Comparison of ENCODE assay signal across 15 mouse cellular contexts in the genomic region with DNA sequence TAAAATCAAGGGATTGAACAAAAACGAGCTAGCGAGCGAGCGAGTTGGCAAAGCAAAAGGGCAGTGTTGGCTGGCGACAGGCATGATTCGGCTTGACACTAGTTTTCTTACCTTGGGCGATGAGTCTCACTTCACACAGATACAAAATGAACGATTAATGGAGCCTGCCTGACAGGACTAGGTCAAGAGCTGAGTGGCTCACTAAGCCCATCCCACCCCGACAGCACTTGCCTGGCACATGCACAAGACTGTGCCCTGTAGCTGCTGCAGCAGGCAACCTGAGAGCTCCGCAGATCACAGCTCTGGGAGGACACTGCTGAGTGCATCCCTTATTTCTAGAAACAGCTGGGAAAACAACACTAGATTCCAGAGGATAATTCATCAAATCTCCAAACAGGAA.
"Had no signal": no experiment of that assay in that cellular context is flagged by ENCODE, and none has a peak within 500 bp of the region (broad histone marks: within the 10 kb centered on the region; RNA-seq: fewer than 3 reads in every experiment).

No protein-coding gene starts in this region.

- H3K27ac ChIP-seq: limb, embryonic 15.5 days; liver, embryonic 12.5 days; macrophage; midbrain, embryonic 15.5 days; neural tube, embryonic 12.5 days; stomach, embryonic 15.5 days had no signal

- ATAC-seq: liver, embryonic 12.5 days; midbrain, embryonic 15.5 days had no signal

- H3K36me3 ChIP-seq: limb, embryonic 15.5 days; liver, embryonic 12.5 days; midbrain, embryonic 15.5 days; neural tube, embryonic 12.5 days; stomach, embryonic 15.5 days had no signal

- H3K4me2 ChIP-seq: limb, embryonic 15.5 days; liver, embryonic 12.5 days; lung, embryonic 14.5 days; midbrain, embryonic 11.5 days; midbrain, embryonic 15.5 days; neural tube, embryonic 12.5 days; stomach, embryonic 15.5 days had no signal

- H3K27me3 ChIP-seq: limb, embryonic 15.5 days; liver, embryonic 12.5 days; megakaryocyte, embryonic 14.5 days; midbrain, embryonic 15.5 days; neural tube, embryonic 12.5 days; stomach, embryonic 15.5 days had no signal

- H3K4me3 ChIP-seq: limb, embryonic 15.5 days; liver, embryonic 12.5 days; megakaryocyte, embryonic 14.5 days; midbrain, embryonic 15.5 days; neural tube, embryonic 12.5 days; stomach, embryonic 15.5 days had no signal

- H3K4me1 ChIP-seq: liver, embryonic 12.5 days; megakaryocyte, embryonic 14.5 days; neural tube, embryonic 12.5 days had no signal

- H3K9ac ChIP-seq: limb, embryonic 15.5 days; liver, embryonic 12.5 days; lung, embryonic 14.5 days; midbrain, embryonic 15.5 days; neural tube, embryonic 12.5 days; stomach, embryonic 15.5 days had no signal

- DNase-seq: kidney, adult 11 months; left cerebral cortex, postnatal 4 days; lung, embryonic 14.5 days; lung, postnatal 10 days; right cerebral cortex, postnatal 14 days; thymus, adult 2 months; thymus, postnatal 25 days had no signal

- H3K9me3 ChIP-seq: limb, embryonic 15.5 days; liver, embryonic 12.5 days; midbrain, embryonic 15.5 days; neural tube, embryonic 12.5 days; stomach, embryonic 15.5 days had no signal
